Mouse (Mus musculus): ENCODE measurements around the gene Iqch.

GRCm38 (mm10) chr9:63609776-63610175 lies 7.5 kb upstream of the Iqch start:
- TF ChIP-seq CTCF (conservative IDR thresholded peaks at IDR 0.05; ENCODE audit: insufficient read depth, insufficient read length, low read depth, low read length) (no peak), POLR2A (IDR thresholded peaks at IDR 0.05; ENCODE audit: low read depth, low read length) (no peak)

Data from kidney, adult 2 months (tissue).